9 mouse cellular contexts compared by ENCODE assay signal in genomic region chr7:19165656-19166423, GRCm38 (mm10). TPM values are rescaled to one million over a fixed set of nuclear protein-coding genes. Genes with fewer than 3 reads are reported as not detected.
DNase-seq lines count a peak whose midpoint lies in the region; ATAC-seq lines count a peak whose summit lies in the region.
"Had no signal": no experiment of that assay in that cellular context is flagged by ENCODE, and none has a peak within 500 bp of the region (broad histone marks: within the 10 kb centered on the region; RNA-seq: fewer than 3 reads in every experiment).

TSS of gene Gipr (minus strand) at chr7:19166127.

- H3K9ac ChIP-seq in limb, embryonic 12.5 days (replicated peaks): no peak within 1 kb of the TSS
- H3K9ac ChIP-seq in stomach, embryonic 15.5 days: no peak within 1 kb of the TSS

- peaks cover 50% of the 10 kb centered on the region for H3K4me1 ChIP-seq in heart, embryonic 10.5 days
- peaks cover 21% of the 10 kb centered on the region for H3K4me1 ChIP-seq in limb, embryonic 12.5 days (replicated peaks)
- peaks cover 29% of the 10 kb centered on the region for H3K4me1 ChIP-seq in stomach, embryonic 15.5 days

- 8% methylated on average over 14 of the region's 14 CpGs for WGBS in heart, embryonic 10.5 days
- 12% methylated on average over 14 of the region's 14 CpGs for WGBS in limb, embryonic 12.5 days
- WGBS in stomach, embryonic 15.5 days: 10% methylated on average over 14 of the region's 14 CpGs

- H3K4me2 ChIP-seq in limb, embryonic 12.5 days: peak within 1 kb of the TSS; percentile 37
- peak within 1 kb of the TSS; percentile 36 for H3K4me2 ChIP-seq in stomach, embryonic 15.5 days

- peak within 1 kb of the TSS; percentile 40 for H3K4me3 ChIP-seq in heart, embryonic 10.5 days
- peak within 1 kb of the TSS; percentile 19; the same call in 1 of the 2 replicates for H3K4me3 ChIP-seq in limb, embryonic 12.5 days (replicated peaks)
- peak within 1 kb of the TSS; percentile 10 for H3K4me3 ChIP-seq in stomach, embryonic 15.5 days (replicated peaks)

- H3K27me3 ChIP-seq in heart, embryonic 10.5 days (ENCODE audit: insufficient read depth, poor library complexity, severe bottlenecking): peaks cover 31% of the 10 kb centered on the region; the same call in 1 of the 2 replicates
- H3K27me3 ChIP-seq in limb, embryonic 12.5 days: peaks cover 66% of the 10 kb centered on the region
- H3K27me3 ChIP-seq in stomach, embryonic 15.5 days (replicated peaks): peaks cover 6% of the 10 kb centered on the region

- peak; percentile 77 for DNase-seq in retina, postnatal 1 day
- no peak for DNase-seq in retina, embryonic 14.5 days (ENCODE audit: low spot score)
- DNase-seq in heart, embryonic 10.5 days (ENCODE audit: low spot score): peak; percentile 85
- no peak for DNase-seq in layer of hippocampus, adult 9-11 months
- DNase-seq in adrenal gland, adult 8-10 months: no peak
- DNase-seq: kidney, adult 9 months had no signal

- peak within 1 kb of the TSS; percentile 78 for H3K27ac ChIP-seq in heart, embryonic 10.5 days
- H3K27ac ChIP-seq in limb, embryonic 12.5 days: no peak within 1 kb of the TSS
- H3K27ac ChIP-seq in stomach, embryonic 15.5 days: 0 out of 2 replicates have a peak within 1 kb of the TSS, but pooled peaks have one; percentile 12

- ATAC-seq in limb, embryonic 12.5 days (ENCODE audit: insufficient number of reproducible peaks, insufficient read depth, low FRiP score, low TSS enrichment, low read depth): no peak
- ATAC-seq in stomach, embryonic 15.5 days (ENCODE audit: insufficient read depth, low FRiP score, low read depth): peak; percentile 44
- no peak for ATAC-seq in frontal cortex, adult (ENCODE audit: low TSS enrichment)

- H3K9me3 ChIP-seq in heart, embryonic 10.5 days: no peaks in the 10 kb centered on the region
- H3K9me3 ChIP-seq in limb, embryonic 12.5 days: no peaks in the 10 kb centered on the region
- H3K9me3 ChIP-seq in stomach, embryonic 15.5 days: no peaks in the 10 kb centered on the region

- peaks cover 2% of the 10 kb centered on the region; the same call in 1 of the 2 replicates for H3K36me3 ChIP-seq in heart, embryonic 10.5 days
- H3K36me3 ChIP-seq in limb, embryonic 12.5 days: no peaks in the 10 kb centered on the region
- no peaks in the 10 kb centered on the region for H3K36me3 ChIP-seq in stomach, embryonic 15.5 days

RNA-seq across cellular contexts. Expression of gene Gipr, which starts in this region (rescaled TPM):
- 9.7 and 12.8 TPM in 2 replicates for polyA plus RNA-seq in heart, embryonic 10.5 days (2016; fragmentation: Nextera tagmentation; extraction: Ambion mirVana)
- polyA plus RNA-seq in limb, embryonic 12.5 days (2016; fragmentation: Nextera tagmentation; extraction: Ambion mirVana): 0.18 and 0.36 TPM in 2 replicates
- polyA plus RNA-seq in stomach, embryonic 15.5 days (2015; fragmentation: Nextera tagmentation; extraction: Ambion mirVana): 2.3 and 2.9 TPM in 2 replicates
- total RNA-seq in adrenal gland, adult 8-10 months (2022): 1 to 10 TPM in 1 of 4 experiments, under 1 TPM in 3; 0.17 to 1.5 (median 0.64) TPM

Comparison
In these comparisons a context has a peak if more than half of its experiments do, and no peak if none do; other contexts are left out.
1. DNase-seq: peak in retina, postnatal 1 day (single experiment) and heart, embryonic 10.5 days (single experiment); none in retina, embryonic 14.5 days (single experiment), layer of hippocampus, adult 9-11 months (single experiment) and adrenal gland, adult 8-10 months (single experiment).
2. Peak in every context shown above with its lines, with median percentiles within 50 percentile points of each other: H3K4me3 ChIP-seq.